Mouse (Mus musculus): ENCODE results near the gene Adcy3.

Adcy3 gene

GRCm38 (mm10) chr12:4132941-4133846, at the start of gene Adcy3:
Adcy3 (plus strand) TSS chr12:4133103.
- DNase-seq (ENCODE audit: low read depth, low spot score), result no peak

GRCm38 (mm10) chr12:4083441-4083840, 49.5 kb upstream of the Adcy3 start:
- DNase-seq (ENCODE audit: low read depth, low spot score), result no peak

GRCm38 (mm10) chr12:4107383-4107782, 25.5 kb upstream of the Adcy3 start:
- peak; percentile 29 for DNase-seq (ENCODE audit: low read depth, low spot score)

GRCm38 (mm10) chr12:4116132-4116531, 16.8 kb upstream of the Adcy3 start:
- DNase-seq (ENCODE audit: low read depth, low spot score), result no peak

GRCm38 (mm10) chr12:4117136-4117535, 15.8 kb upstream of the Adcy3 start:
- no peak for DNase-seq (ENCODE audit: low read depth, low spot score)

GRCm38 (mm10) chr12:4117579-4117978, 15.3 kb upstream of the Adcy3 start:
- DNase-seq (ENCODE audit: low read depth, low spot score), result no peak

GRCm38 (mm10) chr12:4127346-4127745, 5.6 kb upstream of the Adcy3 start:
- DNase-seq (ENCODE audit: low read depth, low spot score), result no peak

- DNase-seq (ENCODE audit: low read depth, low spot score), result no peak
Observed at GRCm38 (mm10) chr12:4133847-4134212, 927 bp downstream of the Adcy3 start.

- DNase-seq (ENCODE audit: low read depth, low spot score), result no peak
Observed at GRCm38 (mm10) chr12:4143179-4143578, 10.3 kb downstream of the Adcy3 start.

- DNase-seq (ENCODE audit: low read depth, low spot score), result no peak
Observed at GRCm38 (mm10) chr12:4150936-4151335, 18.0 kb downstream of the Adcy3 start.

- DNase-seq (ENCODE audit: low read depth, low spot score), result no peak
Observed at GRCm38 (mm10) chr12:4151969-4152368, 19.1 kb downstream of the Adcy3 start.

- DNase-seq (ENCODE audit: low read depth, low spot score), result no peak
Observed at GRCm38 (mm10) chr12:4157466-4157865, 24.6 kb downstream of the Adcy3 start.

- DNase-seq (ENCODE audit: low read depth, low spot score), result no peak
Observed at GRCm38 (mm10) chr12:4158179-4158578, 25.3 kb downstream of the Adcy3 start.

- DNase-seq (ENCODE audit: low read depth, low spot score), result no peak
Observed at GRCm38 (mm10) chr12:4158868-4159632, 26.1 kb downstream of the Adcy3 start.

- no peak for DNase-seq (ENCODE audit: low read depth, low spot score)
Observed at GRCm38 (mm10) chr12:4160322-4160721, 27.4 kb downstream of the Adcy3 start.

- DNase-seq (ENCODE audit: low read depth, low spot score), result no peak
Observed at GRCm38 (mm10) chr12:4162886-4163285, 30.0 kb downstream of the Adcy3 start.

GRCm38 (mm10) chr12:4166970-4167369, 34.1 kb downstream of the Adcy3 start:
- no peak for DNase-seq (ENCODE audit: low read depth, low spot score)

GRCm38 (mm10) chr12:4169058-4169457, 36.2 kb downstream of the Adcy3 start:
- no peak for DNase-seq (ENCODE audit: low read depth, low spot score)

GRCm38 (mm10) chr12:4169622-4170021, 36.7 kb downstream of the Adcy3 start:
- no peak for DNase-seq (ENCODE audit: low read depth, low spot score)

GRCm38 (mm10) chr12:4173108-4173790, 40.3 kb downstream of the Adcy3 start:
- no peak for DNase-seq (ENCODE audit: low read depth, low spot score)

- DNase-seq (ENCODE audit: low read depth, low spot score), result no peak
Observed at GRCm38 (mm10) chr12:4178839-4179238, 45.9 kb downstream of the Adcy3 start.

GRCm38 (mm10) chr12:4179671-4180233, 46.8 kb downstream of the Adcy3 start:
- DNase-seq (ENCODE audit: low read depth, low spot score), result no peak

Measured in retina, adult 2 months (tissue).